Mouse (Mus musculus): ENCODE results near the gene Hps6.
A peak's percentile ranks its signal among the peaks of the same experiment; 100 is the strongest.

The Hps6 gene

GRCm38 (mm10) chr19:46044271-46044992, 41.1 kb downstream of the Hps6 start, which contains the start of gene Pprc1:
Pprc1 (plus strand) TSS chr19:46044886.
- peak; percentile 62 for DNase-seq (ENCODE audit: extremely low read depth, insufficient read length, low spot score)

GRCm38 (mm10) chr19:46044993-46045695, 41.8 kb downstream of the Hps6 start, which contains the start of gene Ldb1:
Ldb1 (minus strand) TSS chr19:46045214.
- DNase-seq (ENCODE audit: extremely low read depth, insufficient read length, low spot score), result peak; percentile 96

- DNase-seq (ENCODE audit: extremely low read depth, insufficient read length, low spot score), result no peak
These were observed 42.5 kb downstream of the Hps6 start for GRCm38 (mm10) chr19:46045696-46046311.

GRCm38 (mm10) chr19:46046621-46047025, 43.3 kb downstream of the Hps6 start:
- no peak for DNase-seq (ENCODE audit: extremely low read depth, insufficient read length, low spot score)

GRCm38 (mm10) chr19:46047426-46047825, 44.1 kb downstream of the Hps6 start:
- no peak for DNase-seq (ENCODE audit: extremely low read depth, insufficient read length, low spot score)

GRCm38 (mm10) chr19:46049129-46049528, 45.8 kb downstream of the Hps6 start:
- no peak for DNase-seq (ENCODE audit: extremely low read depth, insufficient read length, low spot score)

- DNase-seq (ENCODE audit: extremely low read depth, insufficient read length, low spot score), result no peak
These were observed 47.2 kb downstream of the Hps6 start for GRCm38 (mm10) chr19:46050462-46050861.
